Mouse (Mus musculus) CH12F3 (cell line): ENCODE data around the gene Olfr597.
"Not testable (repeated sequence)": the region's sequence is repeated elsewhere in the genome, so short reads cannot be mapped to it uniquely, and the experiment has no call there.

Experiments used
- in situ Hi-C: fragments of 300-500 bp; cut with MboI; formaldehyde crosslinking; loops from 2 replicates; pipeline ENCODE4 v1.14.3; 2020; ENCODE audit warnings: low sequenced_read_pairs

Olfr597 gene

DNA sequence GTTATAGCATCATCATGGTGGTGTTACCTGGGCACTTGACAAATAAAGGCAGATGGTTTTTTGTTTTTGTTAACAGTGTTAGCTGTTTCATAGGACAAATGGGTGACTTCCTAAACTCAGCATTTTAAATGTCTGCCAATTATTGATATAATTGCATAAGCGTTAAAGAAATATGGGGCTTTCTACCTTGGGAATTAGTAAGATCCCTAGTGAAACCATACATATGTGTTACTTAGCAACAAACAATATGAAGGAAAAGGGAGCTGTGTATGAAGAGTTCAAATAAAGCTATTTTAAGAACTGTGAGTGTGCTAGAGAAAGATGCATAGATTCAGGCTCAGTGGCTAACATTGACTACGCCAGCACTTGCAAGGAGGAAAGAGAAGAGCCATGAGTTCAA is at the start of gene Olfr597:
Gene Olfr597 (plus strand): TSS at position 301 of the 400 bp plus-strand sequence.
- in situ Hi-C loops: not testable (repeated sequence)

DNA sequence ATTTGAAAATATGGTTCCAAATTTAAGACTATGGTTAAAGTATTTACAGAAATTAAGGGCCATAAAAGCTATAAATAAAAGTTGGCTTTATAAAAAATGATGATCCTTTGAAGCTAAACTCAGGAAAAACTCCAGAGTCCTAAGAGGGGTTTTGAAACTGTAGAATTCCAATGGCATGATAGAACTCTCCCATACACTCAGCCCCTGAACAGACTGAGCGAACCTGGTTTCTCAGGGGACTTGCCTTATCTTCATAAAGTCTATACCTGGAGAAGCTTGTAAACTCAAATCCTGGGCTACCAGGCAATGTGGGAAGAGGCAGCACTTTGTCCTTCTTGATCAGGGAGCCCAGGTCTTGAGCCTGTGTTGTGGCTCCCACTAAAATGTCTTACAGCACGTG is 10.8 kb upstream of the Olfr597 start, which contains the start of gene Olfr596:
Gene Olfr596 (plus strand): TSS at position 301 of the 400 bp plus-strand sequence.
- in situ Hi-C loops: not testable (repeated sequence)

DNA sequence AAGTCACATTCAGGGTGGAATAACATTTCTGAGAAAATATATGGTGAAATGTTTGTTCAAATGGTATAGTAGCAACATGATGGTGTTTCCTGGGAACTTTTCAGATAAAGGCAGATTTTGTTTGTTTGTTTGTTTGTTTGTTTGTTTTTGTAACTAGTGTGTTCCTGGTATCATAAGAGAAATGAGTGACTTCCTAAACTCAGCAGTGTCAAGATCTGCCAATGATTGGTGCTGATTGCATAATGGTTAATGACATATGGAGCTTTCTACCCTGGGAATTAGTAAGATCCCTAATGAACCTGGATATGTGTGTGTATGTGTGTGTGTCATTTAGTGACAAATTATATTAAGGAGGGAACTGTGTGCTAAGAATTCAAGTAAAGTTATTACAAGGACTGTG is 7.2 kb downstream of the Olfr597 start, which contains the start of gene Olfr598:
Gene Olfr598 (plus strand): TSS at position 301 of the 400 bp plus-strand sequence.
- in situ Hi-C loops: no loop called here

DNA sequence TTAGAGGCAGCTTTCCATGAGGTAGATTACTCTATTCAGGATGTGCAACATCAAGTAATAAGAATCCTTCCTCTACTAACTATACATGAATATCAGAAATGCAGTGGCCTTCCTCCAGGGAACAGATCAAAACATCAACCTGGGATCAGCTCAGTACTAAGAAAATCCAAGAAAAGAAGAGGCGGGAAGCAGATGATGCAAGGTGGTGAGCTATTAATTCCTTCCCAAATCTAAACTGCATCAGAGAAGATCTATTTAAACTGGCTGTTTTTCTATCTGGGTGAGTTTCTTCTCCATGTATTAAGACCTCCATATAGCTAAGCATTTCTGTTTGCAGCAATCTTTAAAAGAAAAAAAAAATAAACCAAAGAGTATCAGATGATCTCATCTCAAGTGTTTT is 19.5 kb downstream of the Olfr597 start, which contains the start of gene Olfr599:
Gene Olfr599 (plus strand): TSS at position 301 of the 400 bp plus-strand sequence.
- in situ Hi-C loops: no loop called here

DNA sequence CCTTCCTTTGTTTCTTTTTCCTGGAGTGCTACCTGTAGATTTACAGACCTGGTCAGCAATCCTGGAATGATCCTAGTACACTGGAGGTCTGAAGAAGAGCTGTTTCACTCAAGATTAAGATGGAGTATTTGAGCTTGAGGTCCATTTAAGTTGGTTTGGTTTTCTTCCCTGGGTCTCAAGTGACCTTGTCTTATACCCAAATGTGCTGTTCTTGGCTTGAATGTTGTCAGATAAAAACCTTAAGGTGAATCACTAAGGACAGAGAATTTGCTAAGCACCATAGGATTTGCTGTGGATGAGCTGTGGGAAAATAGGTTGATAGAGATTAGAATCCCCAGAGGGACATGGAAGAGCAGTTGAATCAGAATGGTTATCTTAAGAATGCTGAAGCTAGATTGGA is 33.5 kb downstream of the Olfr597 start, which contains the start of gene Olfr600:
Gene Olfr600 (minus strand): TSS at position 101 of the 400 bp plus-strand sequence.
- in situ Hi-C loops: no loop called here

DNA sequence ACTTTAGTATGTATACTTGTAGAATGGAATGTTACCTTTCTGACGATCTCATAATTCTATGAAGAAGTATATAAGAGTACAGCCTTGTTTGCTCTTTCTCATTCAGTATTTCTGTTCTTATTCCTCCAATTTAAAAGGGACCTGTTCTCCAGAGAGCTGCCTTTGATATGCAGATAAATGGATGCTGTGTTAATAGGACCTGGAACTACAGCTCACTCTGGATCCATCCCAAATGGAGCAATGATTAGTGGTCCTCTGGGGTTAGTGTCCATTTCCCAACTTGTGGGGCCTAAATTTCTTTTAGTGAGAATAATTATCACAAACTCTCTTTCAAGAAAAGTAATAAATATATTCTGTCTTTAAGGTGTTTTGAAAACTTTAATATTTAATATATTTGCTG is 46.4 kb downstream of the Olfr597 start, which contains the start of gene Olfr601:
Gene Olfr601 (minus strand): TSS at position 101 of the 400 bp plus-strand sequence.
- in situ Hi-C loops: no loop called here
